Mouse (Mus musculus) lung, embryonic 15.5 days (tissue): Measurements from ENCODE around the gene Vav3. TPM values are rescaled to one million over a fixed set of nuclear protein-coding genes. Genes with fewer than 3 reads are reported as not detected.

ENCODE experiments used
- ATAC-seq: fragments of 200-750 bp; cut with Nextera tagmentation; 2 replicates; pipeline ENCODE4 v1.8.0; 2017; ENCODE audit warnings: moderate number of reproducible peaks, borderline replicate concordance; ENCODE audit not compliant: low FRiP score, low TSS enrichment; ENCODE audit errors: extremely low read depth
- H3K27ac ChIP-seq: fragments of 300-500 bp; sonication (generic); 2 replicates; pipeline ENCODE4 v1.5.1; 2015; ENCODE audit warnings: moderate library complexity, mild to moderate bottlenecking, inconsistent platforms
- H3K27me3 ChIP-seq: fragments of 300-500 bp; sonication (generic); 2 replicates; pipeline ENCODE4 v1.6.1; 2015; ENCODE audit warnings: inconsistent platforms
- H3K36me3 ChIP-seq: fragments of 300-500 bp; sonication (generic); 2 replicates; pipeline ENCODE4 v1.6.1; 2015; ENCODE audit warnings: inconsistent platforms
- H3K4me1 ChIP-seq: fragments of 300-500 bp; sonication (generic); 2 replicates; pipeline ENCODE4 v1.6.1; 2015; ENCODE audit warnings: inconsistent platforms
- H3K4me2 ChIP-seq: fragments of 300-500 bp; sonication (generic); 2 replicates; pipeline ENCODE4 v1.6.1; 2015; ENCODE audit warnings: inconsistent platforms, mild to moderate bottlenecking, moderate library complexity
- H3K4me3 ChIP-seq: fragments of 300-500 bp; sonication (generic); 2 replicates; pipeline ENCODE4 v1.5.1; 2015; ENCODE audit warnings: mild to moderate bottlenecking, inconsistent platforms
- H3K9ac ChIP-seq: fragments of 300-500 bp; sonication (generic); 2 replicates; pipeline ENCODE4 v1.6.1; 2015; ENCODE audit warnings: inconsistent platforms
- H3K9me3 ChIP-seq: fragments of 300-500 bp; sonication (generic); 2 replicates; pipeline ENCODE4 v1.6.1; 2016; ENCODE audit warnings: inconsistent platforms
- WGBS: fragments of 180-500 bp; shearing (Covaris S2); methylation state at CpG from one replicate; pipeline ENCODE4 v1.1.7; 2015; 5-methylcytosine and 5-hydroxymethylcytosine counted together
- polyA plus RNA-seq: library from polyadenylated mRNA; unstranded; fragments of >200 nt; fragmentation: Nextera tagmentation; extraction: Ambion mirVana; gene quantifications from 2 replicates; pipeline ENCODE4 v1.2.1, GENCODE M21; 2015

Vav3 gene
- polyA plus RNA-seq, 1 experiment from 2014 or later: 8.4 TPM

GRCm38 (mm10) chr3:109568542-109569265 lies 228.3 kb downstream of the Vav3 start:
- H3K4me1 ChIP-seq: peaks cover 8% of the 10 kb centered on the region; the same call in 1 of the 2 replicates
- H3K27me3 ChIP-seq: no peaks in the 10 kb centered on the region
- H3K4me3 ChIP-seq: no peak overlapping the region
- no peak overlapping the region for H3K4me2 ChIP-seq
- H3K36me3 ChIP-seq: no peaks in the 10 kb centered on the region
- no peaks in the 10 kb centered on the region for H3K9me3 ChIP-seq
- ATAC-seq: no peak
- H3K9ac ChIP-seq: no peak overlapping the region
- no peak overlapping the region for H3K27ac ChIP-seq
- 13% methylated on average over 3 of the region's 3 CpGs for WGBS

DNA sequence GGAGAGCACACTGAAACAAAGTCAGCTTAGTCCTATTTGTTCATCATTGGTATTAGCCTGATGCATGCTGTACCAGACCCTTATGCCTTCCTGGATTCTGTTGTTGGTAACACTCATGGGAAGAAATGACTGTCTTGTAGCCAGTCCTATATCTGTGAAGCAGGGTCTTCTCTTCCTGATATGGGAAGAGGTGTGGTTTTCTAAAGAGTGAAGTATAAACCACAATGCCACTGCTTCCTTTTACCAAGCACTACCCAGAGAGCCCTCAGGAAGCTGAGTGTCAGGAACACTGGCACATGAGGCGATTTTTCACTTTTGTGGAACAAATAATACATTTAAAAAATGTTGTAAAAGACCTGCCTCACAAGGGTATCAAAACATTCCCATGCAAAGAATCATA lies 231.0 kb downstream of the Vav3 start:
- H3K4me2 ChIP-seq: no peak overlapping the region
- ATAC-seq: no peak
- H3K9me3 ChIP-seq: no peaks in the 10 kb centered on the region
- peaks cover 8% of the 10 kb centered on the region; the same call in 1 of the 2 replicates for H3K4me1 ChIP-seq
- no peaks in the 10 kb centered on the region for H3K36me3 ChIP-seq
- 76% methylated on average over 1 of the region's 1 CpGs for WGBS
- no peak overlapping the region for H3K27ac ChIP-seq
- H3K27me3 ChIP-seq: no peaks in the 10 kb centered on the region
- H3K4me3 ChIP-seq: no peak overlapping the region
- H3K9ac ChIP-seq: no peak overlapping the region

DNA sequence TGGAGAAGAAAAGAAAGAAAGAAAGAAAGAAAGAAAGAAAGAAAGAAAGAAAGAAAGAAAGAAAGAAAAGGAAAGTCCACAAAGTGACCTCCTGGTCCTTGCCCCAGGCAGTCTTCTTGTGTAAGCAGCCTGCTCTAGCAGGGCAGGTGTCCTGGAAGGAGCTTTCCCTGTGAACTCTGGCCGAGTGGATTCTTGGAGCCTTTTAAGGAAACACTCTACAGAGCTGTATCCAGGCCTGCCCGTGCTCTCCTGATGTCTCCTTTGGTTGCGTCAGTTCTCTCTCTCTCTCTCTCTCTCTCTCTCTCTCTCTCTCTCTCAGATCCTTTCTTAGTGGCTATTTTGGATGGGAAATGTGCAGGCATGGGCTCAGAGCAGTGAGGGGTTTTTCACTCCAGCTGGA lies 232.4 kb downstream of the Vav3 start:
- H3K27me3 ChIP-seq: no peaks in the 10 kb centered on the region
- no peak overlapping the region for H3K9ac ChIP-seq
- H3K4me1 ChIP-seq: peaks cover 8% of the 10 kb centered on the region; the same call in 1 of the 2 replicates
- no peak overlapping the region for H3K27ac ChIP-seq
- 36% methylated on average over 3 of the region's 3 CpGs for WGBS
- no peak for ATAC-seq
- no peak overlapping the region for H3K4me3 ChIP-seq
- H3K9me3 ChIP-seq: no peaks in the 10 kb centered on the region
- H3K36me3 ChIP-seq: no peaks in the 10 kb centered on the region
- H3K4me2 ChIP-seq: no peak overlapping the region

GRCm38 (mm10) chr3:109573549-109574146 lies 233.2 kb downstream of the Vav3 start:
- peaks cover 5% of the 10 kb centered on the region; the same call in 1 of the 2 replicates for H3K4me1 ChIP-seq
- H3K27me3 ChIP-seq: no peaks in the 10 kb centered on the region
- no peaks in the 10 kb centered on the region for H3K36me3 ChIP-seq
- 0 out of 2 replicates have a peak overlapping the region, but pooled peaks have one; percentile 1 for H3K4me3 ChIP-seq
- H3K9ac ChIP-seq: no peak overlapping the region
- H3K27ac ChIP-seq: peak overlapping the region; percentile 56
- 50% methylated on average over 10 of the region's 10 CpGs for WGBS
- ATAC-seq: peak; percentile 65
- H3K4me2 ChIP-seq: peak overlapping the region; percentile 20; the same call in 1 of the 2 replicates
- H3K9me3 ChIP-seq: no peaks in the 10 kb centered on the region

DNA sequence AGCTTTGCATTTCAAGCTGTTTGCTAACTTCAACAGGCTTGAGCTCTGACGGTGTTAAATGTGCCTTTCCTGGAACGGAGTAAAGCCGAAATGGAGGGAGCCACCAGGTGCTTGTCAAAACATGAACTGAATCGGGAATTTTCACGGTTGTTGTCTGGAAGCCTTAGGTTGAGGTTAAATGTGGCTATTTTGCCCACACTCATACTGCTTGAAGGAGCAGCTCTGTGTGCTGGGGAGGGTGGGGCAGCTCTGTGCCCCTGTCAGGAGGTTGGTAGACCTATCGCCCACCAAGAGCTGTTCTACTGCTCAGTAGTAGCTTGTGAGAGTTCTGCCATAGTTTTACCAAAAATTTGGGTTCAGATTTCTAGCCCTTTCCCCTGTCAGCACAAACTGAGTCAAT lies 233.7 kb downstream of the Vav3 start:
- no peak overlapping the region for H3K9ac ChIP-seq
- H3K36me3 ChIP-seq: no peaks in the 10 kb centered on the region
- H3K27ac ChIP-seq: peak overlapping the region; percentile 56
- H3K4me3 ChIP-seq: 0 out of 2 replicates have a peak overlapping the region, but pooled peaks have one; percentile 1
- no peaks in the 10 kb centered on the region for H3K27me3 ChIP-seq
- no peaks in the 10 kb centered on the region for H3K9me3 ChIP-seq
- H3K4me1 ChIP-seq: no peaks in the 10 kb centered on the region
- 55% methylated on average over 6 of the region's 6 CpGs for WGBS
- ATAC-seq: peak; percentile 46; the same call in 1 of the 2 replicates
- peak overlapping the region; percentile 20 for H3K4me2 ChIP-seq

DNA sequence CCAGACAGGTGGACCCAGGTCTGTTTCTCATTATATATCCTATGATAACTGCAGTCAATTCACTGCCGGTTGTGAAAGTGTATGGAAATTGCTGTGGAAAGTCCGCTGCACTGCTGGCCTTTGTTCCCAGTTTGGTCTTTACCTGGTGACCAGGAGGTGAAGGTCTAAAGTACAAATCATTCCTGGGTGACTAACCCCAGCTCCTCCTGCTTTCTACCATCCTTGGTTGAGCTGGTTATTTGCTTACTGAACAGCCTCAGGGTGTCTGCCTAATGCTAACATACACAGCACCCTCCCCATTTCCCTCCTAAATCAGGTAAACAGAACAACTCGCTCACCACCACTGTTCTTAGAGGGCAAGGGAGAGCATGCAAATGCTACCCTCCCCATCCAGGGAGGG lies 237.9 kb downstream of the Vav3 start:
- Histone ChIP-seq H3K4me2 (no peak overlapping the region), H3K36me3 (no peaks in the 10 kb centered on the region), H3K27ac (no peak overlapping the region), H3K4me3 (no peak overlapping the region), H3K27me3 (no peaks in the 10 kb centered on the region), H3K9me3 (no peaks in the 10 kb centered on the region), H3K4me1 (no peaks in the 10 kb centered on the region), H3K9ac (no peak overlapping the region)
- no peak for ATAC-seq
- 77% methylated on average over 3 of the region's 3 CpGs for WGBS

GRCm38 (mm10) chr3:109578983-109579382 lies 238.5 kb downstream of the Vav3 start:
- H3K27ac ChIP-seq: no peak overlapping the region
- H3K4me1 ChIP-seq: no peaks in the 10 kb centered on the region
- H3K9me3 ChIP-seq: no peaks in the 10 kb centered on the region
- no peak overlapping the region for H3K4me3 ChIP-seq
- no peak for ATAC-seq
- H3K27me3 ChIP-seq: no peaks in the 10 kb centered on the region
- 32% methylated on average over 7 of the region's 7 CpGs for WGBS
- H3K9ac ChIP-seq: no peak overlapping the region
- no peak overlapping the region for H3K4me2 ChIP-seq
- no peaks in the 10 kb centered on the region for H3K36me3 ChIP-seq

DNA sequence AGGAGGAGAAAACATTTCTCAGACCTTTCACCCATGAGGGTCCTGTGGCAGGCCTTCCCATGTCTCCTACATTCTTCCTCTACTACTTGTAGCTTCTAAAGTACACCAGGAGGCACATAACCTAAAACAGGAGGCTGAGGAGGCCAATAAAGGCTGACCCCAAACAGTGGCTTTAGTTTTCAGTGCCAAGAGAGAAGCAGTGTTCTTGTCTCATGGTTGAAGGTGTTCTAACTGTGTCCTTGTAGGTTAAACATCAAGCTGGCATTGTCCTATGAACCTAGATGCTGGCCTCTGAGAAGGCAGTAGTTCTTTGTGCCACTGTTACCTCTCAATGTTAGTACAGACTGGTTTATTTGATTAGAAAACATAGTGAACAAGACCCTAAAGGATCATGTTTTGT lies 245.5 kb downstream of the Vav3 start:
- no peaks in the 10 kb centered on the region for H3K27me3 ChIP-seq
- ATAC-seq: no peak
- H3K9me3 ChIP-seq: no peaks in the 10 kb centered on the region
- H3K36me3 ChIP-seq: no peaks in the 10 kb centered on the region
- no peak overlapping the region for H3K27ac ChIP-seq
- no peak overlapping the region for H3K9ac ChIP-seq
- no peak overlapping the region for H3K4me2 ChIP-seq
- H3K4me1 ChIP-seq: no peaks in the 10 kb centered on the region
- no peak overlapping the region for H3K4me3 ChIP-seq

DNA sequence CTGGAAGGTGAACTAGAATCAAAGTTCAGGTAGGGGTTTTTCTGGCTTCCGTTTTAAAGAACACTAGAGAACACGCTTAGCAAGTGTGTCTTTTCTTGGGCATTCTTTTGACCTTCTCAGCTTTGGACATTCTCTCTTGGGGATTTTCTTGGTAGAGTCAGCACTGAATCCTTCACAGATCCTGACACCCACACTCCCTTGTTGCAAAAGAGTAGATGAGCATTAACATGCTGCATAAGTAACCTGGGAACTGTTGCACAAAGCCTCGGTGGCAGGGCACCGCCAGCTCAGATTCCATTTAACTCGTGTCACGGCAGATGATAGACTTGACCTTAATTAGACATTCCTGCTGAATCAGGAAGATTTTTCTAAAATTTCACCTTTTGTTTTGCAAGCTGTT lies 252.5 kb downstream of the Vav3 start:
- WGBS: 85% methylated on average over 6 of the region's 6 CpGs
- H3K4me2 ChIP-seq: no peak overlapping the region
- no peak for ATAC-seq

DNA sequence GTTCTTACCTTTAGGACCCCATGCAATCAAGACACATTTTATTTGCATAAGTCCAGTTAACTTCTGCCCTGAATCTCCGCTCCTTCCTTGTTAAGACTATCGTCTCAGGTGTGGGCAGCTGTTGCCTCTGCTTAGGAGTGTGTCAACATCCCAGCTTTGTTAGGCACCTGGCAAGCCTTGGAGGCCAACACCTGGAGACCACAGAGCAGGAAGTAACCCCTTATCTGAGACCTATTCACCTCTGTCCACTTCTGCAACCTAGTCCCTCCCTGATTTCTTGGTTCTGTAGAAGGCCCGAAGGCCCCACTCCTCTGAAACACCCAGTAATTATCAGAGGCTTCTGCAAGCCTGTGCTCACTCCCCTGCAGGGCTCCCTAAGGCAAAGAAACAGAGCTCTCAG lies 255.6 kb downstream of the Vav3 start:
- Histone ChIP-seq H3K9ac (no peak overlapping the region), H3K36me3 (no peaks in the 10 kb centered on the region), H3K27me3 (no peaks in the 10 kb centered on the region), H3K27ac (no peak overlapping the region), H3K4me2 (no peak overlapping the region), H3K9me3 (no peaks in the 10 kb centered on the region), H3K4me1 (no peaks in the 10 kb centered on the region), H3K4me3 (no peak overlapping the region)
- WGBS: 60% methylated on average over 3 of the region's 3 CpGs
- ATAC-seq: no peak

More for the DNA sequence above, 252.5 kb downstream of the Vav3 start:
- no peaks in the 10 kb centered on the region for H3K36me3 ChIP-seq
- H3K9ac ChIP-seq: no peak overlapping the region
- H3K4me1 ChIP-seq: no peaks in the 10 kb centered on the region
- no peaks in the 10 kb centered on the region for H3K9me3 ChIP-seq
- H3K27ac ChIP-seq: no peak overlapping the region
- H3K27me3 ChIP-seq: no peaks in the 10 kb centered on the region
- H3K4me3 ChIP-seq: no peak overlapping the region

GRCm38 (mm10) chr3:109600699-109601451 lies 260.4 kb downstream of the Vav3 start:
- ATAC-seq: no peak
- Histone ChIP-seq H3K36me3 (no peaks in the 10 kb centered on the region), H3K4me1 (no peaks in the 10 kb centered on the region), H3K27ac (no peak overlapping the region), H3K4me3 (no peak overlapping the region), H3K27me3 (no peaks in the 10 kb centered on the region), H3K9ac (no peak overlapping the region), H3K4me2 (no peak overlapping the region), H3K9me3 (no peaks in the 10 kb centered on the region)
- 58% methylated on average over 4 of the region's 4 CpGs for WGBS

GRCm38 (mm10) chr3:109602753-109603152 lies 262.3 kb downstream of the Vav3 start:
- H3K27ac ChIP-seq: no peak overlapping the region
- H3K9me3 ChIP-seq: no peaks in the 10 kb centered on the region
- 66% methylated on average over 1 of the region's 1 CpGs for WGBS
- no peak overlapping the region for H3K4me2 ChIP-seq
- no peaks in the 10 kb centered on the region for H3K36me3 ChIP-seq
- no peaks in the 10 kb centered on the region for H3K4me1 ChIP-seq
- H3K9ac ChIP-seq: no peak overlapping the region
- H3K27me3 ChIP-seq: no peaks in the 10 kb centered on the region
- ATAC-seq: no peak
- no peak overlapping the region for H3K4me3 ChIP-seq
